Mouse (Mus musculus) intestine, embryonic 14.5 days (tissue): ENCODE data around the gene Adamts6. TPM values are rescaled to one million over a fixed set of nuclear protein-coding genes. Genes with fewer than 3 reads are reported as not detected.

ENCODE experiments used
- ATAC-seq: fragments of 200-750 bp; cut with Nextera tagmentation; replicated peaks from 2 replicates; pipeline ENCODE4 v1.8.0; 2017; ENCODE audit warnings: low read depth, moderate number of reproducible peaks, moderate TSS enrichment, moderate library complexity; ENCODE audit not compliant: low FRiP score, low TSS enrichment
- DNase-seq: peaks from one replicate; pipeline ENCODE4 v3.0.0-alpha.2; 2018; ENCODE audit warnings: low spot score
- H3K27ac ChIP-seq: fragments of 300-500 bp; sonication (generic); 2 replicates; pipeline ENCODE4 v1.5.1; 2014; ENCODE audit warnings: low read depth, mild to moderate bottlenecking, control low read depth
- H3K27me3 ChIP-seq: fragments of 300-500 bp; sonication (generic); replicated peaks from 2 replicates; pipeline ENCODE4 v1.6.1; 2014; ENCODE audit warnings: low read length, control low read depth; ENCODE audit not compliant: control insufficient read depth, insufficient read depth
- H3K36me3 ChIP-seq: fragments of 300-500 bp; sonication (generic); 2 replicates; pipeline ENCODE4 v1.6.1; 2014; ENCODE audit warnings: low read length, control low read depth; ENCODE audit not compliant: control insufficient read depth, insufficient read depth
- H3K4me1 ChIP-seq: fragments of 300-500 bp; sonication (generic); replicated peaks from 2 replicates; pipeline ENCODE4 v1.6.1; 2014; ENCODE audit warnings: low read length, control low read depth, mixed read lengths; ENCODE audit not compliant: control insufficient read depth, insufficient read depth
- H3K4me2 ChIP-seq: fragments of 300-500 bp; sonication (generic); 2 replicates; pipeline ENCODE4 v1.6.1; 2014; ENCODE audit warnings: low read length
- H3K4me3 ChIP-seq: fragments of 300-500 bp; sonication (generic); 2 replicates; pipeline ENCODE4 v1.5.1; 2014; ENCODE audit warnings: low read depth, low read length, control low read depth, mixed read lengths
- H3K9ac ChIP-seq: fragments of 300-500 bp; sonication (generic); 2 replicates; pipeline ENCODE4 v1.6.1; 2014; ENCODE audit warnings: mild to moderate bottlenecking, low read length
- H3K9me3 ChIP-seq: fragments of 300-500 bp; sonication (generic); 2 replicates; pipeline ENCODE4 v1.6.1; 2016; ENCODE audit warnings: low read length, control low read depth; ENCODE audit not compliant: control insufficient read depth
- WGBS: fragments of 180-500 bp; shearing (Covaris S2); extraction: QIAGEN DNeasy Blood & Tissue Kit; methylation state at CpG from one replicate; pipeline ENCODE4 v1.1.7; 2014; 5-methylcytosine and 5-hydroxymethylcytosine counted together
- polyA plus RNA-seq: library from polyadenylated mRNA; unstranded; fragments of >200 nt; fragmentation: Nextera tagmentation; extraction: Ambion mirVana; gene quantifications from 2 replicates; pipeline ENCODE4 v1.2.1, GENCODE M21; 2014

Adamts6 gene
- polyA plus RNA-seq, 1 experiment from 2014 or later = 4.5 TPM

GRCm38 (mm10) chr13:104499116-104500040 is 211.7 kb downstream of the Adamts6 start:
- Histone ChIP-seq H3K4me3 (no peak overlapping the region), H3K27me3 (no peaks in the 10 kb centered on the region), H3K4me1 (no peaks in the 10 kb centered on the region), H3K4me2 (no peak overlapping the region), H3K9ac (no peak overlapping the region), H3K27ac (no peak overlapping the region), H3K9me3 (no peaks in the 10 kb centered on the region), H3K36me3 (no peaks in the 10 kb centered on the region)
- WGBS = 74% methylated on average over 9 of the region's 9 CpGs
- no peak for DNase-seq
- ATAC-seq = 0 out of 2 replicates have a peak, but pooled peaks have one; percentile 27

GRCm38 (mm10) chr13:104502406-104502805 is 214.8 kb downstream of the Adamts6 start:
- DNase-seq = no peak

GRCm38 (mm10) chr13:104504043-104504442 is 216.4 kb downstream of the Adamts6 start:
- no peak for DNase-seq
- no peak for ATAC-seq
- H3K36me3 ChIP-seq = no peaks in the 10 kb centered on the region
- H3K4me3 ChIP-seq = no peak overlapping the region
- H3K9me3 ChIP-seq = no peaks in the 10 kb centered on the region
- H3K9ac ChIP-seq = no peak overlapping the region
- H3K27ac ChIP-seq = no peak overlapping the region
- WGBS = 67% methylated on average over 1 of the region's 1 CpGs
- no peak overlapping the region for H3K4me2 ChIP-seq
- no peaks in the 10 kb centered on the region for H3K27me3 ChIP-seq
- no peaks in the 10 kb centered on the region for H3K4me1 ChIP-seq

More at GRCm38 (mm10) chr13:104502406-104502805, 214.8 kb downstream of the Adamts6 start:
- no peak for ATAC-seq
- Histone ChIP-seq H3K9me3 (no peaks in the 10 kb centered on the region), H3K27ac (no peak overlapping the region), H3K36me3 (no peaks in the 10 kb centered on the region), H3K27me3 (no peaks in the 10 kb centered on the region), H3K9ac (no peak overlapping the region), H3K4me3 (no peak overlapping the region), H3K4me1 (no peaks in the 10 kb centered on the region), H3K4me2 (no peak overlapping the region)
- WGBS = 94% methylated on average over 7 of the region's 7 CpGs

GRCm38 (mm10) chr13:104506165-104506875 is 218.7 kb downstream of the Adamts6 start:
- no peak for ATAC-seq
- DNase-seq = no peak

GRCm38 (mm10) chr13:104507671-104508070 is 220.0 kb downstream of the Adamts6 start:
- DNase-seq = no peak
- no peaks in the 10 kb centered on the region for H3K27me3 ChIP-seq
- no peak overlapping the region for H3K4me2 ChIP-seq
- no peak overlapping the region for H3K27ac ChIP-seq
- H3K9me3 ChIP-seq = no peaks in the 10 kb centered on the region
- no peak overlapping the region for H3K9ac ChIP-seq
- ATAC-seq = no peak
- H3K36me3 ChIP-seq = no peaks in the 10 kb centered on the region
- H3K4me3 ChIP-seq = no peak overlapping the region
- no peaks in the 10 kb centered on the region for H3K4me1 ChIP-seq
- WGBS = 88% methylated on average over 6 of the region's 6 CpGs

More at GRCm38 (mm10) chr13:104506165-104506875, 218.7 kb downstream of the Adamts6 start:
- 78% methylated on average over 6 of the region's 6 CpGs for WGBS
- Histone ChIP-seq H3K9ac (no peak overlapping the region), H3K4me3 (no peak overlapping the region), H3K27ac (no peak overlapping the region), H3K36me3 (no peaks in the 10 kb centered on the region), H3K4me1 (no peaks in the 10 kb centered on the region), H3K4me2 (no peak overlapping the region), H3K9me3 (no peaks in the 10 kb centered on the region), H3K27me3 (no peaks in the 10 kb centered on the region)

GRCm38 (mm10) chr13:104509561-104510493 is 222.2 kb downstream of the Adamts6 start:
- Histone ChIP-seq H3K27me3 (no peaks in the 10 kb centered on the region), H3K4me3 (no peak overlapping the region), H3K4me2 (no peak overlapping the region), H3K27ac (no peak overlapping the region), H3K9ac (no peak overlapping the region), H3K36me3 (no peaks in the 10 kb centered on the region), H3K9me3 (no peaks in the 10 kb centered on the region), H3K4me1 (no peaks in the 10 kb centered on the region)
- DNase-seq (no peak), ATAC-seq (no peak)
- 83% methylated on average over 26 of the region's 26 CpGs for WGBS

- 85% methylated on average over 5 of the region's 5 CpGs for WGBS
- no peak for DNase-seq
- no peaks in the 10 kb centered on the region for H3K9me3 ChIP-seq
Measured at GRCm38 (mm10) chr13:104510766-104511165, 223.1 kb downstream of the Adamts6 start.

GRCm38 (mm10) chr13:104515054-104515453 is 227.4 kb downstream of the Adamts6 start:
- H3K4me1 ChIP-seq = peaks cover 14% of the 10 kb centered on the region
- H3K9ac ChIP-seq = no peak overlapping the region
- no peaks in the 10 kb centered on the region for H3K27me3 ChIP-seq
- no peaks in the 10 kb centered on the region for H3K36me3 ChIP-seq
- ATAC-seq (no peak), DNase-seq (no peak)
- H3K9me3 ChIP-seq = no peaks in the 10 kb centered on the region
- WGBS = 100% methylated on average over 1 of the region's 1 CpGs
- no peak overlapping the region for H3K27ac ChIP-seq
- no peak overlapping the region for H3K4me3 ChIP-seq
- H3K4me2 ChIP-seq = no peak overlapping the region

More at GRCm38 (mm10) chr13:104510766-104511165, 223.1 kb downstream of the Adamts6 start:
- H3K27ac ChIP-seq = no peak overlapping the region
- no peak overlapping the region for H3K4me2 ChIP-seq
- H3K9ac ChIP-seq = no peak overlapping the region
- no peaks in the 10 kb centered on the region for H3K27me3 ChIP-seq
- H3K4me3 ChIP-seq = no peak overlapping the region
- ATAC-seq = no peak
- no peaks in the 10 kb centered on the region for H3K36me3 ChIP-seq
- no peaks in the 10 kb centered on the region for H3K4me1 ChIP-seq
